Mouse (Mus musculus): ENCODE results near the gene Spata31d1d.

DNA sequence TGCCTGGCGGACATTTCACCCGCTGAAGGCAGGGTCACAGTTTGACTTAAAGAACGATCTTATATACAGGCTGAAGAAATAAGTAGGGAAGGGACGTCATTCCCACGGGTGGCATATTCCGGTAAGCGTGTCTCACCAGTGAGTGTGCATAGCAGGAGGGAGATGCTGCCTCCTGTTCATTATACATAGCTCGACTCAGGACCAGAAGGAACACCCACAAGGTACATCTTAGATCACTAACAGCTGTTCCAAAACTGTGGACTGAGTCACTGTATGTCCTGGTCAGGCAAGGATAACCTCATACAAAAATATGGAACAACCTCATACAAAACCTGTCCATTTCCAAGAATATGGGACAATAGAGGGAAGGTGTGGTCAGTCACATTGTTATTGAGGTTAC is 32.4 kb downstream of the Spata31d1d start:
- TF ChIP-seq CTCF (IDR thresholded peaks at IDR 0.05; ENCODE audit: low read depth) = no peak
- no peak for TF ChIP-seq EP300 (IDR thresholded peaks at IDR 0.05; ENCODE audit: low read depth)
